Mouse (Mus musculus) stomach, postnatal 0 days (tissue): ENCODE results near the gene Depp1.

Source experiments
- CTCF ChIP-seq: IDR thresholded peaks from 2 replicates; pipeline ENCODE4 v1.5.1; 2016; ENCODE audit warnings: antibody characterized with exemption, low read depth, mild to moderate bottlenecking, moderate library complexity
- EP300 ChIP-seq: optimal IDR thresholded peaks from 2 replicates; pipeline ENCODE3; 2016; ENCODE audit warnings: antibody characterized with exemption

GRCm38 (mm10) chr6:116615719-116616118, 34.7 kb upstream of the Depp1 start:
- no peak for TF ChIP-seq CTCF
- no peak for TF ChIP-seq EP300
